Mouse (Mus musculus) right cerebral cortex, postnatal 4 days (tissue): ENCODE data around the gene L2hgdh.
"Not testable (repeated sequence)": the region's sequence is repeated elsewhere in the genome, so short reads cannot be mapped to it uniquely, and the experiment has no call there.

Experiments used
- DNase-seq: peaks from one replicate; pipeline ENCODE4 v3.0.0-alpha.2; 2022

The L2hgdh gene

DNA sequence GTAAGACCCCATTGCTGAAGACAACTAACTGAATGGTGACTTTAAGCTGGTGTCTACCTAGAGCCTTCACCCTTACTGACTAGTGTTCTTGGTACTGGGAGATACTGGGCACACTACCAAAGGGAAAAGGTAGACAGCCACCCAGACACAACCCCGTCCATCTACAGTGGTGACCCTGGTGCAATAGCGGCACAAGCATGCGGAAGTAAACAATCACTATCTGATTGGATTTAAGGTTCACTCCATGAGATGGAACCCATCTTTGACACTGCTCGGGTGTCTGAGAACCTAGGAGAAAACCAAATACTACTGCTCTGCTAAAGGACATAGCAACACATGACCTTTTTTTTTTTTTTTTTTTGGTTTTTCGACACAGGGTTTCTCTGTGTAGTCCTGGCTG, 63.0 kb downstream of the L2hgdh start:
- no peak for DNase-seq

DNA sequence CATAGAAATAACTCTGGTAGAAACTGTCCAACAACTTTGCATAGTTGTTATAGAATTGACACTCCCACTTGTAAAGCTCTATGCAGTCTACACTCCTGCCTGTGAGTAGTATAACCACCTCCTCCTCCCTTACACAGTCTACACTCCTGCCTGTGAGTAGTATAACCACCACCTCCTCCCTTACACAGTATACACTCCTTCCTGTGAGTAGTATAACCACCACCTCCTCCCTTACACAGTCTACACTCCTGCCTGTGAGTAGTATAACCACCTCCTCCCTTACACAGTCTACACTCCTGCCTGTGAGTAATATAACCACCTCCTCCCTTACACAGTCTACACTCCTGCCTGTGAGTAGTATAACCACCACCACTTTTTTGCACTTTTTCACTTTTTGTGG, 70.7 kb downstream of the L2hgdh start:
- not testable (repeated sequence) for DNase-seq

- no peak for DNase-seq
Observed at GRCm38 (mm10) chr12:69649511-69649910, 75.2 kb downstream of the L2hgdh start.

DNA sequence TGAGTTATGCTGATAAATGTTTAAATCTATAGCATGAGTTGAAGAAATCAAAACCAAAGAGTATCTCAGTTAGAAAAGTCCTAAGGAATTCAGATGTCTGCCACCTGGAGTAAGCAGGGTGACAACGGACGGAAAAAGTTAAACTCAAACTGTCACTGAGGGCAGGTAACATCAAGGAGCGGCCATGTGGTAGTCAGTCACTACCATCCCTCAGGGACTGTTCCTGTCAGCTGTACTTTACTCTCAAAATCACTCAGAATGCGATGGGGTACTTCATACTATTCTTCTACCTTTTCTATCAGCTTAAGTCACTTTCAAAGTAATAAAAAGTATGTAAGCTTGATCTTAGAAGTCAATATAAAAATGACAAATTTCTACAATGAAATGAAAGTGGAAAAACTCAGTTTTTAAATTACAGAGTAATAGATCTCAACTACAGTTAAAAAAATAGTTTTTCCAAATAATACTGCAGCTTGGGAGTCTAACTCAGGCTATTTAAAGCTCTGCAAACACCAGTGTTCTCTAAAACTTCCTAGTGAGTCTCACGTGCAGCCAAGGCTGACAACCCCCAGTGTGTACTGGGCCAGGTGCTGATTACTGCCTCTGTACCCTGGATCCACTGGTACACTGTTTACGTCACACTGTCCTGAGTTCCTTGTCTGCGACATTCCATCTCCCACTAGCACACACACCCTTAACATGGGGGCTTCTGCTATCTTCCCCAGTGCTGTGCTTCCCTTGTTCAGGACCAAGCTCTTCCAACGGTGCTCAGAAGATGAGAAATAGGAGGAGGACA, 78.7 kb downstream of the L2hgdh start:
- no peak for DNase-seq

DNA sequence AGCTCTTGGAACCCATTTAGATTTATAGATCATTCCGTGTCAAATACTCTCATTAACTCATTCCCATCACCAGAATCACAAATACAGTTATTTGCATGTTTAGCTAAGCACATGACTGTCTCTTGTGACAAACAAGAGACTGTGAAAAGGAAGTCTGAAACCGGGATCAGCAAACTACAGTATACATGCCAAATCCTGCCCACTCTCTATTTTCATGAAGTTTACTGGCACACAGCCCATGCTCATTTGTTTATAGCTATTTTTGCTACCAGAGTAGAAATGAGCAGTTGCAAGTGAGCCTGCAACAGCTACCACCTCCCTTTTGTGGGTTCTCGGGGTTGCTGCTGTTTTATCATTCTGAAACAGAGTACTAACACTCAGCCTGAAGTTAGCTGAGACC, 79.8 kb downstream of the L2hgdh start:
- peak; percentile 20 for DNase-seq

DNA sequence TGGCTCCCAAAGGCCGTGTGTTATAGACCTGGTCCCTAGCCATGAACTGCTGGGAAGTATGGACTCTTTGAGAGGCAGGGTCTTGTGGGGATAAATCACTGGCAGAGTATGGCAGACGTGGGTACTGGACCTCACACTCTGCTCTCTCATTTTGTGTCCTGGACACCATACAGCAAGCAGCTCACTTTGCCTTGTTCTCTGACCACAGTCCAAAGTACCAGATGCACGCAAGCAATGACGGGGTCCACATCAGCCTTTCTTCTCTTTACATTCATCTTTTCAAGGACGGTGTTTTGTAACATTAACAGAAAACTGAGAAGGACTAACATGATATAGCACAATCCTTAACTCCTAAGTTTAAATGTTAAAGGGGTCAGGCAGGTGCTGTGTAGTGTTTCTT, 81.8 kb downstream of the L2hgdh start:
- DNase-seq, result no peak
